Mouse (Mus musculus) G1E (cell line): ENCODE data around the gene Brd9. TPM values are rescaled to one million over a fixed set of nuclear protein-coding genes. Genes with fewer than 3 reads are reported as not detected.
A peak's percentile ranks its signal among the peaks of the same experiment; 100 is the strongest.

Experiments used
- ATAC-seq: 2 replicates; pipeline ENCODE4 v1.8.0; 2016; ENCODE audit warnings: mild to moderate bottlenecking; ENCODE audit not compliant: insufficient number of reproducible peaks, poor library complexity, low FRiP score, severe bottlenecking; ENCODE audit errors: extremely low read depth
- DNase-seq: peaks from one replicate; pipeline ENCODE4 v3.0.0; 2012; ENCODE audit warnings: low spot score
- H3K27me3 ChIP-seq: 2 replicates; pipeline ENCODE4 v1.6.1; 2012; ENCODE audit warnings: mild to moderate bottlenecking, low read length, inconsistent platforms; ENCODE audit not compliant: insufficient read depth
- H3K36me3 ChIP-seq: replicated peaks from 2 replicates; pipeline ENCODE3; 2012; ENCODE audit warnings: mild to moderate bottlenecking, inconsistent platforms
- H3K4me1 ChIP-seq: 2 replicates; pipeline ENCODE4 v1.6.1; 2012; ENCODE audit warnings: low read depth, low read length, inconsistent platforms, mixed read lengths; ENCODE audit not compliant: insufficient read depth
- H3K4me3 ChIP-seq: 2 replicates; pipeline ENCODE4 v1.5.1; 2012; ENCODE audit warnings: low read depth, mild to moderate bottlenecking, inconsistent platforms, low read length, moderate library complexity, mixed read lengths
- H3K9me3 ChIP-seq: replicated peaks from 2 replicates; pipeline ENCODE4 v1.6.1; 2012; ENCODE audit warnings: inconsistent platforms
- CTCF ChIP-seq: IDR thresholded peaks from 2 replicates; pipeline ENCODE4 v1.5.1; 2012; ENCODE audit warnings: low read depth, low read length, inconsistent platforms, mixed read lengths
- GATA1 ChIP-seq: IDR thresholded peaks from 2 replicates; pipeline ENCODE4 v1.6.1; 2012; ENCODE audit warnings: borderline replicate concordance, low read length, inconsistent platforms, mixed read lengths
- GATA2 ChIP-seq: IDR thresholded peaks from 2 replicates; pipeline ENCODE4 v1.6.1; 2012; ENCODE audit warnings: low read depth, low read length, inconsistent platforms, borderline replicate concordance
- POLR2AphosphoS5 ChIP-seq: IDR thresholded peaks from 2 replicates; pipeline ENCODE4 v1.6.1; 2012; ENCODE audit warnings: low read depth, low read length, inconsistent platforms; ENCODE audit not compliant: insufficient replicate concordance
- TAL1 ChIP-seq: conservative IDR thresholded peaks from 2 replicates; pipeline ENCODE4 v1.6.1; 2012; ENCODE audit warnings: low read depth, low read length, inconsistent platforms, mixed read lengths
- polyA plus RNA-seq: library from polyadenylated mRNA; stranded (reverse); fragments of >175 nt; gene quantifications from 2 replicates; pipeline ENCODE4 v1.2.3, GENCODE M21; 2012
- total RNA-seq, 2 experiments: library from RNA; stranded (forward) in 1 of 2; stranded (reverse) in 1 of 2; fragments of 200-1000 nt in 1 of 2; fragments of >200 nt in 1 of 2; fragmentation: Nextera tagmentation in 1 of 2; gene quantifications; 2 replicates each; pipeline ENCODE4 v1.2.3; 2014 to 2017

Gene Brd9
- total and polyA plus RNA-seq, 3 experiments = 9.9 to 51.3 (median 41.3) TPM

- no peaks in the 10 kb centered on the region for H3K27me3 ChIP-seq
- peaks cover 77% of the 10 kb centered on the region for H3K36me3 ChIP-seq
- H3K4me3 ChIP-seq = no peak overlapping the region
- H3K4me1 ChIP-seq = peaks cover 10% of the 10 kb centered on the region
- TF ChIP-seq GATA1 (no peak), GATA2 (no peak), TAL1 (no peak), CTCF (no peak), POLR2AphosphoS5 (no peak)
- no peaks in the 10 kb centered on the region for H3K9me3 ChIP-seq
- DNase-seq = no peak
- ATAC-seq = no peak
Observed at GRCm38 (mm10) chr13:73932201-73932600, 5.4 kb upstream of the Brd9 start.

DNA sequence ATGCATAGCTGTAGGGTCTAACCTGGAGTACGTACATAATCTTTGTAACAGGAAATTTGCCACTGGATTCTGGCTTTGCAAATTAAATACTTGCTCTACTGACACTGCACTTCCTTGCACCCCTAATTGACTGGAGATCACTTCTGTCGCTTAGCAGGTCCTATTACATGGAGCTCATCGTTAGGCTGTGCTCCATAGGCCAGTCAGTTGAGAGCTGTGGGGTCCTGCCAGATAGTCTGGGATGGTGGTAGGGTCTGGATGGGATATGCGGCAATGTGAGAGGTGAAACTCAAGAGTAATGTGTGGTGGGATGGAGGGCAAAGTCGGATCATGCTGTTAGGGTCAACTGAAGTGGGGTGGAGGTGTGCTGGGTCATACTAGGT, 682 bp upstream of the Brd9 start:
- H3K9me3 ChIP-seq = no peaks in the 10 kb centered on the region
- peaks cover 22% of the 10 kb centered on the region for H3K4me1 ChIP-seq
- H3K27me3 ChIP-seq = no peaks in the 10 kb centered on the region
- H3K36me3 ChIP-seq = peaks cover 61% of the 10 kb centered on the region
- peak overlapping the region; percentile 91 for H3K4me3 ChIP-seq
- 0 out of 2 replicates have a peak, but pooled peaks have one; percentile 6 for ATAC-seq
- DNase-seq = peak; percentile 28
- no peak for TF ChIP-seq GATA1
- no peak for TF ChIP-seq POLR2AphosphoS5
- no peak for TF ChIP-seq GATA2
- TF ChIP-seq CTCF = no peak
- TF ChIP-seq TAL1 = no peak

DNA sequence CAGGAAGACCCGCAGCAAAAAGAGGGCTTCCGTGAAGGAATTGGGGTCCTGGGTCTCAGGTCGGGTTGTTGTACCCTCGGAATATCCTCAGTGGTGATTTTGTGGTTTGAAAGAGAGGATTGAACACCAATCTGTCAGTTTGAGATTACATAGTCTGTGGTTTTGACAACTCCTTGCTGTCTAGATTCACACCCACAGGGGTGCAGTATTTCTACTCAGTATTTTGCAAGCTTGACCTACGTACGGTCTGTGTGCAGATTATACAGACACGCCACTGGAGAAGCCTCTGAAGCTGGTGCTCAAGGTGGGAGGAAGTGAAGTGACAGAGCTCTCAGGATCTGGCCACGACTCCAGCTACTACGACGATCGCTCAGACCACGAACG, 558 bp downstream of the Brd9 start:
- no peak for TF ChIP-seq GATA2
- TF ChIP-seq TAL1 = peak; percentile 59
- peak; percentile 40 for DNase-seq
- H3K36me3 ChIP-seq = peaks cover 61% of the 10 kb centered on the region

DNA sequence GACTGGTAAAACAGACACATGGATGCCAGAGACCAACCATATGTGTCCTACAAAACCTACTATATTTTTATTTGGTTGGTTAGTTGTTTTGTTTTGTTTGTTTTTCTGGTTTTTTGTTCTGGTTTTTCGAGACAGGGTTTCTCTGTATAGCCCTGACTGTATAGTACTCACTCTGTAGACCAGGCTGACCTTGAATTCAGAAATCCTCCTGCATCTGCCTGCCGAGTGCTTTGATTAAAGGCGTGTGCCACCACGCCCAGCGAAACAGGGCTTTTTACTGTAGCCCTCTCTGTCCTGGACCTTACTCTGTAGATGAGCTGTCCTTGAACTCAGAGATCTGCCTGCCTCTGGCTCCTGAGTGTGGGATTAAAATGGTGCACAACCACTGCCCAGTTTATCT, 1.5 kb downstream of the Brd9 start:
- TF ChIP-seq TAL1 = no peak
- no peak for TF ChIP-seq CTCF
- TF ChIP-seq POLR2AphosphoS5 = no peak
- TF ChIP-seq GATA2 = no peak
- no peak for TF ChIP-seq GATA1
- Histone ChIP-seq H3K36me3 (peaks cover 67% of the 10 kb centered on the region), H3K4me1 (peaks cover 22% of the 10 kb centered on the region), H3K27me3 (no peaks in the 10 kb centered on the region), H3K9me3 (no peaks in the 10 kb centered on the region), H3K4me3 (no peak overlapping the region)
- DNase-seq = no peak
- no peak for ATAC-seq

More for the DNA sequence above, 558 bp downstream of the Brd9 start:
- H3K27me3 ChIP-seq = no peaks in the 10 kb centered on the region
- no peaks in the 10 kb centered on the region for H3K9me3 ChIP-seq
- peak; percentile 30 for ATAC-seq
- H3K4me3 ChIP-seq = peak overlapping the region; percentile 91
- H3K4me1 ChIP-seq = peaks cover 22% of the 10 kb centered on the region

DNA sequence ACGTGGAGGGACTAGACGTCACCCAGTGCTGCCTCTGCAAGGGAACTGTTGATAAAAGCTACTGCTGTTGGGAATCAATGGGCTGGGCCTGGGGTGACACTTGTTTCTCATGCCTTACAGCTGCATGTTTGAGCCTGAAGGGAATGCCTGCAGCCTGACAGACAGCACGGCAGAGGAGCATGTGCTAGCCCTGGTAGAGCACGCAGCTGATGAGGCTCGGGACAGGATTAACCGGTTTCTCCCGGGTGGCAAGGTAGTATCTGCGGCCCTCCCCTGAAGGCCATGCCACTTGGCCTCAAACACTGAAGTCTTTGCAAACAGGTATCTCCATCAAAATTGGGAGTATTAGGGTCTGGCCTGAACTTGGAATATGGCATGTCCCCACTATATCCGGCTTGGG, 7.0 kb downstream of the Brd9 start:
- peaks cover 91% of the 10 kb centered on the region for H3K36me3 ChIP-seq
- TF ChIP-seq GATA1 = no peak
- no peak for TF ChIP-seq CTCF
- TF ChIP-seq TAL1 = no peak
- no peak for TF ChIP-seq POLR2AphosphoS5
- TF ChIP-seq GATA2 = no peak
- DNase-seq (no peak), ATAC-seq (no peak)
- no peaks in the 10 kb centered on the region for H3K9me3 ChIP-seq
- H3K27me3 ChIP-seq = no peaks in the 10 kb centered on the region
- H3K4me3 ChIP-seq = no peak overlapping the region
- no peaks in the 10 kb centered on the region for H3K4me1 ChIP-seq

- Histone ChIP-seq H3K4me1 (no peaks in the 10 kb centered on the region), H3K4me3 (no peak overlapping the region), H3K27me3 (no peaks in the 10 kb centered on the region), H3K36me3 (peaks cover 92% of the 10 kb centered on the region), H3K9me3 (no peaks in the 10 kb centered on the region)
- DNase-seq (no peak), ATAC-seq (no peak)
- no peak for TF ChIP-seq GATA2
- no peak for TF ChIP-seq TAL1
- no peak for TF ChIP-seq POLR2AphosphoS5
- TF ChIP-seq GATA1 = no peak
- no peak for TF ChIP-seq CTCF
Observed at GRCm38 (mm10) chr13:73953551-73954130, 16.0 kb downstream of the Brd9 start.

DNA sequence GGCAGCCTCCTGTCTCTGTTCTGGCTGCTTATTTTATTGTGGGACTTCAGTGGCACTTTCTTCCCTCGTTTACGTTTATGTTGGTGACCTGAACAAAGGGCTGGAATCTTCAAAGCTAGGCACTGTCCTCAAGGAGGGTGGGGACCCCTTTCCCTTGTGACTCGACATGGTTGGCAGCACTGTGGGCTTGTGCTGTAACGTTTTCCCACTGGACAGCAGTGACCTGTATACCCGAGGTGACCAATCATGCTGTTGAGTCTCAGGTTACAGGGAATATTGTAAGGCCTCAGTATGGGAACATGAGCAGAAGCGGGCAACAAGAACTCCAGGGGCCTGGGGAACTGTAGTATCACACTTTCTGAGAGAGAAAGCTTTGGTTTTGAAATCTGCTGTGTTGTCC, 17.1 kb downstream of the Brd9 start:
- peaks cover 91% of the 10 kb centered on the region for H3K36me3 ChIP-seq

More for the DNA sequence above, 17.1 kb downstream of the Brd9 start:
- ATAC-seq = no peak
- H3K27me3 ChIP-seq = no peaks in the 10 kb centered on the region
- TF ChIP-seq TAL1 (no peak), GATA2 (no peak), POLR2AphosphoS5 (no peak), CTCF (no peak), GATA1 (no peak)
- H3K9me3 ChIP-seq = no peaks in the 10 kb centered on the region
- H3K4me3 ChIP-seq = no peak overlapping the region
- DNase-seq = no peak
- H3K4me1 ChIP-seq = no peaks in the 10 kb centered on the region
